Mouse (Mus musculus): ENCODE data around the gene Dnajc8. TPM values are rescaled to one million over a fixed set of nuclear protein-coding genes. Genes with fewer than 3 reads are reported as not detected.

Dnajc8 gene
- polyA plus RNA-seq, 1 experiment from 2014 or later = 182 TPM

GRCm38 (mm10) chr4:132505034-132505738, 30.2 kb upstream of the Dnajc8 start:
- no peaks in the 10 kb centered on the region; the same call in 1 of the 2 replicates for H3K36me3 ChIP-seq
- H3K9me3 ChIP-seq = no peaks in the 10 kb centered on the region
- no peak overlapping the region for H3K4me2 ChIP-seq (replicated peaks)
- no peak overlapping the region for H3K27ac ChIP-seq
- no peak overlapping the region for H3K4me3 ChIP-seq
- WGBS = 60% methylated on average over 6 of the region's 6 CpGs
- no peaks in the 10 kb centered on the region for H3K27me3 ChIP-seq
- H3K4me1 ChIP-seq = peaks cover 9% of the 10 kb centered on the region; the same call in 1 of the 2 replicates
- ATAC-seq (ENCODE audit: insufficient number of reproducible peaks, insufficient read depth, low FRiP score, low TSS enrichment) = no peak
- no peak overlapping the region for H3K9ac ChIP-seq

DNA sequence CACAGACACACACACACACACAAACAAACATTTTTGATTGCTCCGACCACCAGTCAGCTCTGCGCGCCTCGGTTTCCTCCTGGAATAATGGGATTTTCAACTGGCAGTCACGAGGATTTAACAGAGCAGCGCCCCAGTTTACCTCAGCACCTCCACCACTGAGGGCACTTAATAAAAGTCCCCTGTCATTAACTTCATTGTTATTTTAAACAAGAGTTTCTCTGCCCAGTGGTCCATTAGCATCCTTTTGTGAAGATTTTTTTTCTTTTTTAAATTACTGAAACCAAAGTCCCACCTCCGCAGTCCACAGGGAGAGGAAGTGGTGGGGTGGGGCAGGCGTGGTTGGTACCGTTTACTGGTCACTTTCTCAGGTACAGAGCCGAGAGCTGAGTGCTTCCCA, 29.6 kb upstream of the Dnajc8 start:
- Histone ChIP-seq H3K9me3 (no peaks in the 10 kb centered on the region), H3K27ac (no peak overlapping the region), H3K27me3 (no peaks in the 10 kb centered on the region), H3K9ac (no peak overlapping the region), H3K36me3 (no peaks in the 10 kb centered on the region; the same call in 1 of the 2 replicates), H3K4me1 (peaks cover 9% of the 10 kb centered on the region; the same call in 1 of the 2 replicates), H3K4me3 (no peak overlapping the region), H3K4me2 (replicated peaks) (no peak overlapping the region)
- ATAC-seq (ENCODE audit: insufficient number of reproducible peaks, insufficient read depth, low FRiP score, low TSS enrichment) = no peak
- WGBS = 35% methylated on average over 10 of the region's 10 CpGs

DNA sequence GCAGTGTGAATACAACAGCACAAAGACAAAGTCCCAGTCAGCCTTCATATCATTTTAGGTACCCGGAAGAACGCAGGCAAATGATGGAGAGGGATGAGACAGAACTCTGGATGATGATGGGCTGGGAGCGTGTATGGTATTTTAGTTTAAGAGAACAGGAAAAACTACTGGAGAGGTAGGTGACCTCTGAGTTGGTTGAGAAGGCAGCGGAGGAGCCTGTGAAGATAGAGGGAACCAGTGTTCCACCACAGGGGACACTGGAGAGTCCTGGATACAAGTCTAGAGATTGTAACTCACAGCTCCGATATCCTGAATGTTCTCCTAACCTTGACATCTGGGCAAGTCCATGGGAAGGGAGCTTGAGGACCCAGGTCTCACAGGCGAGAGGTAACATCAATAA, 29.1 kb upstream of the Dnajc8 start:
- ATAC-seq (ENCODE audit: insufficient number of reproducible peaks, insufficient read depth, low FRiP score, low TSS enrichment) = no peak
- no peak overlapping the region for H3K27ac ChIP-seq
- WGBS = 78% methylated on average over 6 of the region's 6 CpGs
- no peak overlapping the region for H3K4me2 ChIP-seq (replicated peaks)
- H3K27me3 ChIP-seq = no peaks in the 10 kb centered on the region
- peaks cover 9% of the 10 kb centered on the region; the same call in 1 of the 2 replicates for H3K4me1 ChIP-seq
- no peaks in the 10 kb centered on the region for H3K9me3 ChIP-seq
- H3K36me3 ChIP-seq = no peaks in the 10 kb centered on the region; the same call in 1 of the 2 replicates
- H3K4me3 ChIP-seq = no peak overlapping the region
- H3K9ac ChIP-seq = no peak overlapping the region

DNA sequence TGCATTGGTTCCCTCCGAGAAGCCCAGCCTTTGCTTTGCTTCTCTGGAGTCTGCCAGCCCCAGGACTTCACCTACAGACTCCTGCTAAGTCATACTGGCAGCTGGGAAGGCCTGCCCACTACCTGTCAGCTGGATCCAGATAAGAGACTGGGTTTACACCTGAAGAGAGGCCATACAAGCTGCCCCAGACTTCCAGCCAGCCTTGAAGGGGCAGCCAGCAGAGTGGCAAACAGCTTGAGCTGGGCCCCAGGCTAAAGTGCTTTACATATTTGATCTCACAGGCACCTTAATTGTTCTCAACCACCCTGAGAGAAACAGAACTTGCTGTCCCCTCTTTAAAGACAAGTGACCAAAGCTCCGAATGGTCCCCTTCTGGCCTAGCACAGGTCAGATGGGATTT, 28.1 kb upstream of the Dnajc8 start:
- Histone ChIP-seq H3K4me1 (peaks cover 9% of the 10 kb centered on the region; the same call in 1 of the 2 replicates), H3K4me3 (no peak overlapping the region), H3K9me3 (no peaks in the 10 kb centered on the region), H3K27ac (no peak overlapping the region), H3K9ac (no peak overlapping the region), H3K27me3 (no peaks in the 10 kb centered on the region), H3K36me3 (no peaks in the 10 kb centered on the region), H3K4me2 (replicated peaks) (no peak overlapping the region)
- ATAC-seq (ENCODE audit: insufficient number of reproducible peaks, insufficient read depth, low FRiP score, low TSS enrichment) = no peak
- 38% methylated on average over 2 of the region's 2 CpGs for WGBS

DNA sequence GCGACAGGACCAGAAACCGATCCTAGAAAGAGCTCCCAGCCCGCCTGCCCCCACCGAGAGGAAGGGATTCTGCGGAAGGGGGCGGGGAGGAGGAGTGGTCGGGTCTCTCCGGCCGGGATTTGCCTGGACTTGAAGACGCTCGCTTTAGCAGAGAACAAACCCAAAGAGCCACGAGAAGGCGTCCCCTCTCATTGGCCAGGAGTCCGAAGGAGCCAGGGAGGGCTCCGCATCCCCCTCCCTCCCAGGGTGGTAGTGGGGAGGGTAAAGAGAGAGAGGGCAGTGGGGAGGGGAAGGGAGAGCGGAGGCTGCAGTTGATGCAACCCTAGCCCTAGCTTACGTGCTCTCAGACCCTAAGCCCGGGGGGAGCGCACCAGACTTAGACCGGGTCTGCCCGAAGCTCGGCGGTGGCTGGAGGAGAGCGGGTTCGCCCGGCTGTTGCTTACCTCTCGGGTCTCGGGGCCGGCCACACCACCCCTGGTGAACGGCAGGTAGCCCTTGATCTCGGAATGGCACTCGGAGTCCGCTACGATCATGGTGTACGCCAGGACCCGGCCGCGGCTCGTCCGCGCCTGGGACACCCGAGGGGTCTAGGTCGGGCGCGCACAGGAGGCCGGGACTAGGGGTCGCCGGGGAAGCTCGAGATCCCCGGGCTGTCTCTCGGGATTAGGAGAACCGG, 25.6 kb upstream of the Dnajc8 start:
- peak overlapping the region; percentile 71 for H3K4me3 ChIP-seq
- H3K27ac ChIP-seq = peak overlapping the region; percentile 81
- no peaks in the 10 kb centered on the region for H3K36me3 ChIP-seq
- H3K9me3 ChIP-seq = no peaks in the 10 kb centered on the region
- no peaks in the 10 kb centered on the region for H3K27me3 ChIP-seq
- peak; percentile 72 for ATAC-seq (ENCODE audit: insufficient number of reproducible peaks, insufficient read depth, low FRiP score, low TSS enrichment)
- H3K9ac ChIP-seq = peak overlapping the region; percentile 61
- H3K4me1 ChIP-seq = peaks cover 13% of the 10 kb centered on the region; the same call in 1 of the 2 replicates
- 1% methylated on average over 51 of the region's 52 CpGs for WGBS
- peak overlapping the region; percentile 77 for H3K4me2 ChIP-seq (replicated peaks)

- peak within 1 kb of the TSS; percentile 81 for H3K27ac ChIP-seq
- WGBS = under 1% methylated on average over 32 of the region's 32 CpGs
- ATAC-seq (ENCODE audit: insufficient number of reproducible peaks, insufficient read depth, low FRiP score, low TSS enrichment) = peak; percentile 87
- peak within 1 kb of the TSS; percentile 71 for H3K4me3 ChIP-seq
- no peaks in the 10 kb centered on the region for H3K36me3 ChIP-seq
- peak within 1 kb of the TSS; percentile 61 for H3K9ac ChIP-seq
- no peaks in the 10 kb centered on the region for H3K27me3 ChIP-seq
- no peaks in the 10 kb centered on the region for H3K9me3 ChIP-seq
- H3K4me2 ChIP-seq (replicated peaks) = peak within 1 kb of the TSS; percentile 77
- peaks cover 13% of the 10 kb centered on the region; the same call in 1 of the 2 replicates for H3K4me1 ChIP-seq
These were observed 25.0 kb upstream of the Dnajc8 start, which contains the start of gene Sesn2 for GRCm38 (mm10) chr4:132510352-132510798. TSS of gene Sesn2 (minus strand) at chr4:132510501.

DNA sequence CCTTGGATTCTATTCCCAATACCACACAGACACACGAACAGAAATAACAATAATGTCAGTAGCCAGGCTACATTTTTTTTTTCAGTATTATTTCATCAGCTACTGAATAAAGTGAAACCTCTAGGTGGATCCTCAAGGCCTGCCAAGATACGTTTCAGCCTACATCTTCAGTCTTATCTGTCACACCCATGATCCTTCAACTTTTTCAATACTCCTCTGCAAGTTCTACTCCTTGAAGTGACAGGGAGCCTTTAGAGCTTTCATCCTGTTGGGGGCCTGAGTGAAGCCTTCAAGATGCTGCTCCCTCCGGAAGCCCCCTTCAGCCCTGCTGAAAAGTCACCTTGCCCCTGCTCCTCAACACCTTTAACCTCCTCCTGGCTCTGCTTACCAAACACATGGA, 23.3 kb upstream of the Dnajc8 start:
- no peaks in the 10 kb centered on the region for H3K36me3 ChIP-seq
- no peak overlapping the region for H3K4me3 ChIP-seq
- no peak overlapping the region for H3K4me2 ChIP-seq (replicated peaks)
- no peak overlapping the region for H3K9ac ChIP-seq
- 82% methylated on average over 3 of the region's 3 CpGs for WGBS
- H3K27ac ChIP-seq = no peak overlapping the region
- ATAC-seq (ENCODE audit: insufficient number of reproducible peaks, insufficient read depth, low FRiP score, low TSS enrichment) = no peak
- H3K27me3 ChIP-seq = no peaks in the 10 kb centered on the region
- peaks cover 13% of the 10 kb centered on the region; the same call in 1 of the 2 replicates for H3K4me1 ChIP-seq
- no peaks in the 10 kb centered on the region for H3K9me3 ChIP-seq

GRCm38 (mm10) chr4:132513395-132514273, 21.7 kb upstream of the Dnajc8 start:
- H3K4me2 ChIP-seq (replicated peaks) = no peak overlapping the region
- 30% methylated on average over 14 of the region's 14 CpGs for WGBS

GRCm38 (mm10) chr4:132514555-132515135, 20.7 kb upstream of the Dnajc8 start:
- 0 out of 2 replicates have a peak, but pooled peaks cover 4% of the 10 kb centered on the region for H3K4me1 ChIP-seq
- peak overlapping the region; percentile 33 for H3K4me3 ChIP-seq
- H3K27ac ChIP-seq = peak overlapping the region; percentile 30
- no peaks in the 10 kb centered on the region for H3K9me3 ChIP-seq
- no peaks in the 10 kb centered on the region for H3K27me3 ChIP-seq
- no peaks in the 10 kb centered on the region for H3K36me3 ChIP-seq
- H3K4me2 ChIP-seq (replicated peaks) = peak overlapping the region; percentile 58
- H3K9ac ChIP-seq = peak overlapping the region; percentile 47
- ATAC-seq (ENCODE audit: insufficient number of reproducible peaks, insufficient read depth, low FRiP score, low TSS enrichment) = no peak
- WGBS = 1% methylated on average over 21 of the region's 21 CpGs

More at GRCm38 (mm10) chr4:132513395-132514273, 21.7 kb upstream of the Dnajc8 start:
- Histone ChIP-seq H3K4me1 (peaks cover 10% of the 10 kb centered on the region; the same call in 1 of the 2 replicates), H3K27me3 (no peaks in the 10 kb centered on the region), H3K27ac (no peak overlapping the region), H3K4me3 (no peak overlapping the region), H3K36me3 (no peaks in the 10 kb centered on the region), H3K9ac (no peak overlapping the region), H3K9me3 (no peaks in the 10 kb centered on the region)
- no peak for ATAC-seq (ENCODE audit: insufficient number of reproducible peaks, insufficient read depth, low FRiP score, low TSS enrichment)

DNA sequence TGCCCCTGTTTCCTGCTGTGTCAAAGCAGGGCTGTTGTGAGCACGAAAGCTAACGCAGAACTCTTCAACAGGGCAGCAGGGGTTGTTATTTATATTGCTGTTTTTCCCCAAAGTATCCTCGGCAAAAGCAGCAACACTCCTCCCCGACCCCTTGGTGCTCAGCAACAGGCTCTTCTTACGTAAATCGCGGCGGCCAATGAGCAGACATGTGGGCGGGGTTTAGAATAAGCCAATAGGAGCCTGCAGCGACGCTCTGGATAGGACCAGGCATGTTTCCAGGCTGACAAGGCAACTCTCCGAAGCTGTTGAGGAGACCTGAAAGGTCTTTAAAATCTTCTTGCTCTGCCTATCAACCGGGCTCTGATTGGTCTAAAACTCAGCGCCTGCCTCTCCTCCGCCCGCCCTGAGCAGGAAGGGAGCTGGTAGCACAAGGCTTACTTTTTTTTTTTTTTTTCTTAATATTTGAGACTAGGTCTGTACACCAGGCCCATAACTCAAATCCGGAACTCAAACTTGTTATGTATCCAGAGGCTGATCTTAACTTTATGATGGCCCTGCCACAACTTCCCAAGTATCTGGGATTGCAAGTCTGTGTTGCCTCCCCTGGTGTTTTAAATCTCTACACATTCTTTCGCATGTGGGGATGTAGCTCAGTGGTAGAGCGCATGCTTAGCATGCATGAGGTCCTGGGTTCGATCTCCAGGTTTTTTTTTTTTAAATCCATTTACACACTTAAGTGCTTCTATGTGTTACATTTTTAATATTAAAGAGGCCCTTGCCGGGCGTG, 19.8 kb upstream of the Dnajc8 start:
- ATAC-seq (ENCODE audit: insufficient number of reproducible peaks, insufficient read depth, low FRiP score, low TSS enrichment) = peak; percentile 92
- Histone ChIP-seq H3K4me3 (peak overlapping the region; percentile 33), H3K4me2 (replicated peaks) (peak overlapping the region; percentile 58), H3K27ac (peak overlapping the region; percentile 30), H3K27me3 (no peaks in the 10 kb centered on the region), H3K9me3 (no peaks in the 10 kb centered on the region), H3K36me3 (no peaks in the 10 kb centered on the region), H3K9ac (peak overlapping the region; percentile 20; the same call in 1 of the 2 replicates), H3K4me1 (0 out of 2 replicates have a peak, but pooled peaks cover 4% of the 10 kb centered on the region)
- 20% methylated on average over 22 of the region's 22 CpGs for whole genome bisulfite sequencing
